Mouse (Mus musculus): ENCODE results near the gene Gm21970. TPM values are rescaled to one million over a fixed set of nuclear protein-coding genes. Genes with fewer than 3 reads are reported as not detected.

Gm21970 gene
- polyA plus RNA-seq, 1 experiment, result not detected

- TF ChIP-seq CTCF (IDR thresholded peaks at IDR 0.05; ENCODE audit: low read depth, low read length), result no peak
- TF ChIP-seq POLR2A (IDR thresholded peaks at IDR 0.05; ENCODE audit: borderline replicate concordance, low read depth, low read length), result no peak
- Histone ChIP-seq H3K27ac (ENCODE audit: insufficient read depth, low read depth, low read length) (no peak overlapping the region), H3K4me3 (ENCODE audit: insufficient read depth, low read length) (no peak overlapping the region), H3K4me1 (ENCODE audit: control insufficient read depth, insufficient read depth, low read length) (peaks cover 20% of the 10 kb centered on the region)
Measured at GRCm38 (mm10) chr16:91444847-91445246, 53.3 kb downstream of the Gm21970 start.

DNA sequence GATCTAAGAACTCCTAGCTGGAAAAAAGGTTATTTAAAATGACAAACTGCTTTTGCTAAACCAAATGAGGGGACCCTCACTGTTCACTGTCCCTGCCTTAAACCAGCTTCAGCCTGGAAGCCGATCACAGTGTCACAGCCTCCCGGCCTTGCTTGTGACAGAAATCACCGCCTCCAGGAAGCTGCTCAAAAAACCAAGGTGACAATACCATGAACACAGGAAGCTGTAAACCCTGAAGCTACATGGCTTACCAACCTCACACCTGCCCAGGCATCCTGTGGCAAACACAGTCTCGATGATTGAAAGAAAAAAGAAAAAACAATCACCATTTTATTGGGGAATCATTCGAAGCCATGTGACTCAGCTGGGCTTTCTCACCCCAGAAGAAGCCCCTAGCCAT is 54.0 kb downstream of the Gm21970 start:
- H3K4me3 ChIP-seq (ENCODE audit: insufficient read depth, low read length), result no peak overlapping the region
- TF ChIP-seq CTCF (IDR thresholded peaks at IDR 0.05; ENCODE audit: low read depth, low read length), result no peak
- TF ChIP-seq POLR2A (IDR thresholded peaks at IDR 0.05; ENCODE audit: borderline replicate concordance, low read depth, low read length), result no peak
- H3K4me1 ChIP-seq (ENCODE audit: control insufficient read depth, insufficient read depth, low read length), result peaks cover 18% of the 10 kb centered on the region
- H3K27ac ChIP-seq (ENCODE audit: insufficient read depth, low read depth, low read length), result no peak overlapping the region

- Histone ChIP-seq H3K4me1 (ENCODE audit: control insufficient read depth, insufficient read depth, low read length) (peaks cover 23% of the 10 kb centered on the region), H3K27ac (ENCODE audit: insufficient read depth, low read depth, low read length) (no peak overlapping the region), H3K4me3 (ENCODE audit: insufficient read depth, low read length) (no peak overlapping the region)
- TF ChIP-seq CTCF (IDR thresholded peaks at IDR 0.05; ENCODE audit: low read depth, low read length) (no peak), POLR2A (IDR thresholded peaks at IDR 0.05; ENCODE audit: borderline replicate concordance, low read depth, low read length) (no peak)
Measured at GRCm38 (mm10) chr16:91446778-91447511, 55.4 kb downstream of the Gm21970 start.

GRCm38 (mm10) chr16:91447512-91447900 is 56.0 kb downstream of the Gm21970 start:
- no peak overlapping the region for H3K4me3 ChIP-seq (ENCODE audit: insufficient read depth, low read length)
- no peak for TF ChIP-seq CTCF (IDR thresholded peaks at IDR 0.05; ENCODE audit: low read depth, low read length)
- no peak for TF ChIP-seq POLR2A (IDR thresholded peaks at IDR 0.05; ENCODE audit: borderline replicate concordance, low read depth, low read length)
- H3K27ac ChIP-seq (ENCODE audit: insufficient read depth, low read depth, low read length), result no peak overlapping the region
- peaks cover 28% of the 10 kb centered on the region for H3K4me1 ChIP-seq (ENCODE audit: control insufficient read depth, insufficient read depth, low read length)

GRCm38 (mm10) chr16:91448088-91448487 is 56.6 kb downstream of the Gm21970 start:
- H3K4me3 ChIP-seq (ENCODE audit: insufficient read depth, low read length), result no peak overlapping the region
- H3K4me1 ChIP-seq (ENCODE audit: control insufficient read depth, insufficient read depth, low read length), result peaks cover 33% of the 10 kb centered on the region
- TF ChIP-seq POLR2A (IDR thresholded peaks at IDR 0.05; ENCODE audit: borderline replicate concordance, low read depth, low read length) (no peak), CTCF (IDR thresholded peaks at IDR 0.05; ENCODE audit: low read depth, low read length) (no peak)
- H3K27ac ChIP-seq (ENCODE audit: insufficient read depth, low read depth, low read length), result no peak overlapping the region

GRCm38 (mm10) chr16:91448895-91449294 is 57.4 kb downstream of the Gm21970 start:
- no peak overlapping the region for H3K4me3 ChIP-seq (ENCODE audit: insufficient read depth, low read length)
- no peak for TF ChIP-seq POLR2A (IDR thresholded peaks at IDR 0.05; ENCODE audit: borderline replicate concordance, low read depth, low read length)
- TF ChIP-seq CTCF (IDR thresholded peaks at IDR 0.05; ENCODE audit: low read depth, low read length), result no peak
- H3K4me1 ChIP-seq (ENCODE audit: control insufficient read depth, insufficient read depth, low read length), result peaks cover 41% of the 10 kb centered on the region
- H3K27ac ChIP-seq (ENCODE audit: insufficient read depth, low read depth, low read length), result no peak overlapping the region

DNA sequence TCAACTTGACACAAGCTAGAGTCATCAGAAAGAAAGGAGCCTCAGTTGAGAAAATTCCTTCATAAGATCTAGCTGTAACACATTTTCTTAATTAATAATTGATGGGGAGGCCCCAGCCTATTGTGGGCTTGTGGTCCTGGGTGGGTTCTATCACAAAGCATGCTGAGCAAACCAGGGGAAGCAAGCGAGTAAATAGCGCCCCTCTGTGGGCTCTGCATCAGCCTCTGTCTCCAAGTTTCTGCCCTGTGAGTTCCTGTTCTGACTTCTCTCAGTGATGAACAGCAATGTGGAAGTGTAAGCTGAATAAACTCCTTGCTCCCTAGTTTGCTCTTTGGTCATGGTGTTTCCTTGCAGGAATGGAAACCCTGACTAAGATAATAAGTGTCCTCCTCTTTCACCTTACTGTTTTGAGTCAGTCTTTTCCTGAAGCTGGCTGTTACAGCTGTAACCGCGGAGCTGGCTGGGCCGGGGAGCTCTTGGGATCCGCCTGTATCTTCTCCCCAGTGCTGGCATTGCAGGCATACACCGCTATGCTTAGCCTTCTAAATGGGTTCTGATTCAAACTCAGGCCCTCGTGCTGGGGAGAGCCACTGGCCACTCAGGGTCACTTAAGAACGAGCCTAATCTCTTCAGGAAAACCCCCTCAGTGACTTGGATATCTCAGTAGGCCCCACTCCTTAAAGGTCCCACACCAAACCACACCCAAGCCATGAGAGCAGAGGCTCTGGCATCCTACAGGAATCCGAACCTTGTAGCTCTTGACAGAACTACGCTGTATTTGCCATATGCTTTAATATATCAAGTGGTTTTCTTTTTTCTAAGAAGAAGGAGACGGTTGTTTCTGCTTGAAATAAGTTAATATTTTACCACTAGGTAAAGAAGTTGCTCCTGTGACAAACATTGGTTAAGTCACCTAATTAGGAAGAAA is 58.9 kb downstream of the Gm21970 start:
- no peak overlapping the region for H3K4me3 ChIP-seq (ENCODE audit: insufficient read depth, low read length)
- TF ChIP-seq CTCF (IDR thresholded peaks at IDR 0.05; ENCODE audit: low read depth, low read length), result no peak
- no peak for TF ChIP-seq POLR2A (IDR thresholded peaks at IDR 0.05; ENCODE audit: borderline replicate concordance, low read depth, low read length)
- H3K4me1 ChIP-seq (ENCODE audit: control insufficient read depth, insufficient read depth, low read length), result peaks cover 42% of the 10 kb centered on the region
- no peak overlapping the region for H3K27ac ChIP-seq (ENCODE audit: insufficient read depth, low read depth, low read length)

GRCm38 (mm10) chr16:91451949-91452348 is 60.4 kb downstream of the Gm21970 start:
- H3K27ac ChIP-seq (ENCODE audit: insufficient read depth, low read depth, low read length), result peak overlapping the region; percentile 96
- peaks cover 46% of the 10 kb centered on the region for H3K4me1 ChIP-seq (ENCODE audit: control insufficient read depth, insufficient read depth, low read length)
- TF ChIP-seq CTCF (IDR thresholded peaks at IDR 0.05; ENCODE audit: low read depth, low read length) (no peak), POLR2A (IDR thresholded peaks at IDR 0.05; ENCODE audit: borderline replicate concordance, low read depth, low read length) (no peak)
- no peak overlapping the region for H3K4me3 ChIP-seq (ENCODE audit: insufficient read depth, low read length)

- Histone ChIP-seq H3K4me1 (ENCODE audit: control insufficient read depth, insufficient read depth, low read length) (peaks cover 41% of the 10 kb centered on the region), H3K27ac (ENCODE audit: insufficient read depth, low read depth, low read length) (peak overlapping the region; percentile 96), H3K4me3 (ENCODE audit: insufficient read depth, low read length) (peak overlapping the region; percentile 11; the same call in 1 of the 2 replicates)
- TF ChIP-seq POLR2A (IDR thresholded peaks at IDR 0.05; ENCODE audit: borderline replicate concordance, low read depth, low read length) (no peak), CTCF (IDR thresholded peaks at IDR 0.05; ENCODE audit: low read depth, low read length) (no peak)
Measured at GRCm38 (mm10) chr16:91452363-91452896, 60.9 kb downstream of the Gm21970 start.
